Mouse (Mus musculus) fat pad, adult 2 months (tissue): ENCODE results near the gene Zfp30.

Experiments
- DNase-seq: peaks from one replicate; pipeline ENCODE4 v3.0.0-alpha.2; 2011; ENCODE audit warnings: low read depth, low spot score; ENCODE audit errors: extremely low read depth

Gene Zfp30

DNA sequence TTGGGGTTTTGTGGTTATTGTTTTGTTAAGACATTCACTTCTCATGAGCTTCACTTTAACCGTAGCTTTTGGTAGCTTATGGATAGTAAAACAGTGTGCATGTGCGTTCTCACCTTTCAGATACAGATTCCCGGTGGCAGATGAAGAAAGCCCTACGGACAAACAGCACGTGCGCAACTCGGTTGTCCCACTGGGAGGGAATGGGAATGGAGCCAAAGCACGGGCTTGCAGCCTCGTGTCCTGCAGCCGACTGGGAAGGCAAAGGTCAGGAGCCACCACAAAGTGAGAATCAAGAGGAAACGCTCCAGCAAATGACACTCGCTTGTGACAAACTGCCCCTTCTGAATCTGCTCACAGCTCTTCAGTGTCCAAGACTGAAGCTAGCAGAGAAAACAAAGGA is 44.2 kb downstream of the Zfp30 start:
- no peak for DNase-seq

DNA sequence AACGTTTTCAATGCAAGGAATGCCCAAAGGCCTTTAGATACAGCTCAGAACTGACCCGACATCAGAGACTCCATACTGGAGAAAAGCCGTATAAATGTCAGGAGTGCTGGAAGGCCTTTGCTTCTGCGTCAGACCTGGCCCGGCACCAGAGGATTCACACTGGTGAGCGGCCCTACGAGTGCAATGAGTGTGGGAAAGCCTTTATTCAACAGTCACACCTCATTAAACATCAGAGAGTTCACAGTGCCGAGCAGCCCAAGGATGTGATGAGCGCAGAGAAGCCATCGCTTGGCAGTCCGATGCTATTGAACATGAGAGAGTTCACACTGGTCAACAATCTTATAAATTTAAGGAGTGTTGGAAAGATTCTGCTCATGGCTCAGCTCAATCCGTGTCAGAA is 46.0 kb downstream of the Zfp30 start:
- no peak for DNase-seq

DNA sequence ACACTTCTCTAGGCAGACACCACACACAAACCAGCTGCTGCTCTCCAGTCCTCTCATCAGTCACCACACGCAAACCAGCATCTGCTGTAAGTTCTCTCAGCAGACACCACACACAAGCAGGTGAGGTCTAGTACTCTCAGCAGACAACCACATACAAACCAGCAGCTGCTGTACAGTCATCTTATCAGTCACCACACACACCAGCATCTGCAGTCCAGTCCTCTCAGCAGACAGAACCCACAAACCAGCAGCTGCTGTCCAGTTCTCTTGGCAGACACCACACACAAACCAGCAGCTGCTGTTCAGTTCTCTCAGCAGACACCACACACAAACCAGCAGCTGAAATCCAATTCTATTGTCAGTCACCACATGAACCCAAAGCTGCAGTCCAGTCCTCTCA is 53.0 kb downstream of the Zfp30 start:
- no peak for DNase-seq

DNA sequence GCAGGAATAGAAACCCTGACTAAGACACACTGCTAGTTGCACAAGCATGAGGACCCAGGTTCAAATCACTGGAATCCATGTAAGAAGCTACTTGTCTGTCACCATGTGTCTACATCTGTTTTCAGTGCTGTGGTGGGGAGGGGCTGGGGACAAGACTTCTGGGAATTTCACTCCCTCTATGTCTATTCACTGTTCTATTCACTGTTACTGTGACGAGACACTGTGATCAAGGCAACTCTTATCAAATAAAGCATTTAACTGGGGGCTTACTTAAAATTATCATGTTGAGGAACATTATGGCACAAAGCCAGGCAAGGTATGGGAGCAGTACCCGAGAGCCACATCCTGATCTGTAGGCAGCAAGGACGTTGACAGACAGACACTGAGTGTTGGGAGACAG is 55.5 kb downstream of the Zfp30 start:
- no peak for DNase-seq

DNA sequence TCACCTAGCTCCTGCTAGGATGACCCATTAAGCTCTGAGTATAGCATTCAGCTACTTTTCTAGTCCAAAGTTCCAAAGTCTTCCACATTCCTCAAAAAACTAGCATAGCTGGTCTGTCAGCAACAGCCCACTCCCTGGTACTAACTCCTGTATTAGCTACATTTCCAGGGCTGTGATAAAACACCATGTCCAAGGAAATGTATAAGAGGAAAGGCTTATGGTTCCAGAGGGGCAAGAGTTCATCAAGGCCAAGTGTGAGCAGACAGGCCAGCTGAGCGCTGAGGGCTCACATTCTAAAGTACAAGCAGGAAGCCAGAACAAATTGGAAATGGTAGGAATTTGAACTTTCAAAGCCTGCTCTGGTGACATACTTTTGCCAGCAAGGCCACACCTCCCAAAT is 58.3 kb downstream of the Zfp30 start:
- no peak for DNase-seq
